In genomic region chrX:20161687-20162321, GRCm38 (mm10) we compare ENCODE assay signal across 11 mouse cellular contexts.
A peak's percentile ranks its signal among the peaks of the same experiment; 100 is the strongest.
DNase-seq lines count a peak whose midpoint lies in the region; ATAC-seq and TF ChIP-seq lines count a peak whose summit lies in the region.
"Had no signal": no experiment of that assay in that cellular context is flagged by ENCODE, and none has a peak within 500 bp of the region (broad histone marks: within the 10 kb centered on the region; RNA-seq: fewer than 3 reads in every experiment).

No protein-coding gene starts in this region.

- H3K4me3 ChIP-seq in forebrain, postnatal 0 days (ENCODE audit: low read depth, low read length) = no peak overlapping the region
- H3K4me3 ChIP-seq in forebrain, embryonic 16.5 days (replicated peaks; ENCODE audit: low read length) = no peak overlapping the region
- no peak overlapping the region for H3K4me3 ChIP-seq in left cerebral cortex, adult 2 months
- H3K4me3 ChIP-seq: midbrain, embryonic 15.5 days; neural tube, embryonic 15.5 days had no signal

- no peak for ATAC-seq in forebrain, postnatal 0 days
- no peak for ATAC-seq in forebrain, embryonic 16.5 days
- no peak for ATAC-seq in granulocyte monocyte progenitor cell, adult 5-6 weeks (replicated peaks; ENCODE audit: poor library complexity, severe bottlenecking)

- intact Hi-C loops in left cerebral cortex, adult 2 months (cut with DNase I) = loop anchor here (2.0 kb wide), 1 partner anchor 173 kb away; no protein-coding TSS in a partner anchor
- intact Hi-C loops in left cerebral cortex, postnatal 10 days (cut with DNase I) = loop anchor here (2.0 kb wide), 1 partner anchor 173 kb away; no protein-coding TSS in a partner anchor
- intact Hi-C loops in left cerebral cortex, postnatal 4 days (cut with DNase I) = loop anchor here (2.0 kb wide), 1 partner anchor 141 kb away; no protein-coding TSS in a partner anchor

- WGBS in forebrain, postnatal 0 days = 51% methylated on average over 9 of the region's 9 CpGs
- WGBS in forebrain, embryonic 16.5 days = 60% methylated on average over 9 of the region's 9 CpGs

- no peak for TF ChIP-seq POLR2A in brain, embryonic 14.5 days (IDR thresholded peaks at IDR 0.05; ENCODE audit: borderline replicate concordance, extremely low read depth, insufficient read depth, insufficient read length, poor library complexity, severe bottlenecking)

- H3K27ac ChIP-seq in forebrain, postnatal 0 days (ENCODE audit: low read depth, low read length) = no peak overlapping the region
- no peak overlapping the region for H3K27ac ChIP-seq in forebrain, embryonic 16.5 days (ENCODE audit: low read length)
- H3K27ac ChIP-seq in left cerebral cortex, adult 2 months = no peak overlapping the region
- H3K27ac ChIP-seq: midbrain, embryonic 15.5 days; neural tube, embryonic 15.5 days had no signal

- peak; percentile 34 for TF ChIP-seq CTCF in forebrain, postnatal 0 days (IDR thresholded peaks at IDR 0.05; ENCODE audit: low read depth)
- peak; percentile 8 for TF ChIP-seq CTCF in left cerebral cortex, adult 2 months (IDR thresholded peaks at IDR 0.05)
- TF ChIP-seq CTCF in brain, embryonic 14.5 days (IDR thresholded peaks at IDR 0.05; ENCODE audit: borderline replicate concordance, extremely low read depth, insufficient read depth, insufficient read length) = peak; percentile 17; the same call in 1 of the 2 replicates

- no peak for DNase-seq in forebrain, postnatal 0 days
- no peak for DNase-seq in left cerebral cortex, adult 2 months (ENCODE audit: extremely low spot score in 1 of 2, low spot score in 2 of 2)
- no peak for DNase-seq in left cerebral cortex, postnatal 10 days (ENCODE audit: extremely low spot score in 1 of 2, low spot score in 2 of 2)
- DNase-seq in brain, embryonic 14.5 days (ENCODE audit: low read depth) = peak; percentile 10
- peak; percentile 14 for DNase-seq in retina, embryonic 14.5 days (ENCODE audit: low spot score)
- DNase-seq in left cerebral cortex, postnatal 4 days = no peak
- DNase-seq: heart, adult 11 months had no signal

- H3K27me3 ChIP-seq in forebrain, postnatal 0 days (ENCODE audit: insufficient read depth, low read length) = no peaks in the 10 kb centered on the region
- H3K27me3 ChIP-seq in forebrain, embryonic 16.5 days (replicated peaks; ENCODE audit: control insufficient read depth, insufficient read depth, low read length) = no peaks in the 10 kb centered on the region
- H3K27me3 ChIP-seq: midbrain, embryonic 15.5 days; neural tube, embryonic 15.5 days had no signal

- H3K9ac ChIP-seq in forebrain, postnatal 0 days = no peak overlapping the region
- no peak overlapping the region for H3K9ac ChIP-seq in forebrain, embryonic 16.5 days (replicated peaks; ENCODE audit: low read depth, low read length)
- H3K9ac ChIP-seq: midbrain, embryonic 15.5 days; neural tube, embryonic 15.5 days had no signal

- no peaks in the 10 kb centered on the region for H3K4me1 ChIP-seq in forebrain, postnatal 0 days (ENCODE audit: insufficient read depth)
- H3K4me1 ChIP-seq in forebrain, embryonic 16.5 days (replicated peaks; ENCODE audit: control insufficient read depth, insufficient read depth, low read length) = no peaks in the 10 kb centered on the region
- H3K4me1 ChIP-seq: midbrain, embryonic 15.5 days; neural tube, embryonic 15.5 days had no signal

- no peaks in the 10 kb centered on the region for H3K9me3 ChIP-seq in forebrain, postnatal 0 days (ENCODE audit: low read length)
- H3K9me3 ChIP-seq in forebrain, embryonic 16.5 days (ENCODE audit: control insufficient read depth, low read length) = no peaks in the 10 kb centered on the region
- H3K9me3 ChIP-seq: midbrain, embryonic 15.5 days; neural tube, embryonic 15.5 days had no signal

- no peak overlapping the region for H3K4me2 ChIP-seq in forebrain, postnatal 0 days (ENCODE audit: low read depth)
- no peak overlapping the region for H3K4me2 ChIP-seq in forebrain, embryonic 16.5 days (ENCODE audit: low read length)
- H3K4me2 ChIP-seq: midbrain, embryonic 15.5 days; neural tube, embryonic 15.5 days had no signal

- no peaks in the 10 kb centered on the region for H3K36me3 ChIP-seq in forebrain, postnatal 0 days (ENCODE audit: insufficient read depth)
- no peaks in the 10 kb centered on the region for H3K36me3 ChIP-seq in forebrain, embryonic 16.5 days (ENCODE audit: control insufficient read depth, insufficient read depth)
- H3K36me3 ChIP-seq: midbrain, embryonic 15.5 days; neural tube, embryonic 15.5 days had no signal

Comparison
In these comparisons a context has a peak if more than half of its experiments do, and no peak if none do; other contexts are left out.
1. DNase-seq: peak in brain, embryonic 14.5 days (single experiment) and retina, embryonic 14.5 days (single experiment); none in forebrain, postnatal 0 days (single experiment), left cerebral cortex, adult 2 months (0 of 2), left cerebral cortex, postnatal 10 days (0 of 2) and left cerebral cortex, postnatal 4 days (single experiment).
2. Peak in every context shown above with its lines, with median percentiles within 50 percentile points of each other: CTCF ChIP-seq.